In genomic region chr5:120645851-120646250, GRCm38 (mm10) we compare ENCODE assay signal across 21 mouse cellular contexts. TPM values are rescaled to one million over a fixed set of nuclear protein-coding genes. Genes with fewer than 3 reads are reported as not detected.
DNase-seq lines count a peak whose midpoint lies in the region; ATAC-seq and TF ChIP-seq lines count a peak whose summit lies in the region.
"Had no signal": no experiment of that assay in that cellular context is flagged by ENCODE, and none has a peak within 500 bp of the region (broad histone marks: within the 10 kb centered on the region; RNA-seq: fewer than 3 reads in every experiment).

No protein-coding gene starts in this region.

- no peak for TF ChIP-seq CTCF in gastrocnemius, adult 2 months (IDR thresholded peaks at IDR 0.05)
- no peak for TF ChIP-seq CTCF in lung, postnatal 0 days (IDR thresholded peaks at IDR 0.05)

- no peak overlapping the region for H3K9ac ChIP-seq in lung, postnatal 0 days (replicated peaks; ENCODE audit: low read depth)
- H3K9ac ChIP-seq: embryonic facial prominence, embryonic 13.5 days; heart, embryonic 15.5 days; liver, embryonic 12.5 days; lung, embryonic 15.5 days had no signal

- no peak overlapping the region for H3K4me2 ChIP-seq in lung, postnatal 0 days (replicated peaks; ENCODE audit: low read depth, low read length)
- H3K4me2 ChIP-seq: embryonic facial prominence, embryonic 13.5 days; heart, embryonic 15.5 days; liver, embryonic 12.5 days; lung, embryonic 15.5 days had no signal

- intact Hi-C loops in gastrocnemius, adult 2 months (cut with DNase I) = no loop called here

- peaks cover 34% of the 10 kb centered on the region for H3K27me3 ChIP-seq in lung, postnatal 0 days (replicated peaks; ENCODE audit: insufficient read depth, low read length)
- peaks cover 52% of the 10 kb centered on the region for H3K27me3 ChIP-seq in forebrain, embryonic 10.5 days (ENCODE audit: poor library complexity, severe bottlenecking)

- H3K9me3 ChIP-seq in lung, postnatal 0 days (ENCODE audit: low read length) = no peaks in the 10 kb centered on the region
- no peaks in the 10 kb centered on the region for H3K9me3 ChIP-seq in forebrain, embryonic 10.5 days
- H3K9me3 ChIP-seq: embryonic facial prominence, embryonic 13.5 days; G1E; heart, embryonic 15.5 days; liver, embryonic 12.5 days; lung, embryonic 15.5 days had no signal

- H3K36me3 ChIP-seq in lung, postnatal 0 days (ENCODE audit: insufficient read depth, low read length) = no peaks in the 10 kb centered on the region
- H3K36me3 ChIP-seq in forebrain, embryonic 10.5 days (replicated peaks) = no peaks in the 10 kb centered on the region
- H3K36me3 ChIP-seq: embryonic facial prominence, embryonic 13.5 days; G1E; heart, embryonic 15.5 days; liver, embryonic 12.5 days; lung, embryonic 15.5 days had no signal

- TF ChIP-seq EP300 in lung, postnatal 0 days (IDR thresholded peaks at IDR 0.05) = no peak

- 37% methylated on average over 6 of the region's 6 CpGs for WGBS in lung, postnatal 0 days
- 76% methylated on average over 6 of the region's 6 CpGs for WGBS in forebrain, embryonic 10.5 days

- H3K4me3 ChIP-seq in gastrocnemius, adult 2 months = no peak overlapping the region
- H3K4me3 ChIP-seq in lung, postnatal 0 days (ENCODE audit: low read depth, low read length) = no peak overlapping the region
- H3K4me3 ChIP-seq in forebrain, embryonic 10.5 days = no peak overlapping the region
- H3K4me3 ChIP-seq: embryonic facial prominence, embryonic 13.5 days; heart, embryonic 15.5 days; liver, embryonic 12.5 days; lung, embryonic 15.5 days had no signal

- no peak overlapping the region for H3K27ac ChIP-seq in gastrocnemius, adult 2 months
- no peak overlapping the region for H3K27ac ChIP-seq in lung, postnatal 0 days (ENCODE audit: low read length)
- no peak overlapping the region for H3K27ac ChIP-seq in forebrain, embryonic 10.5 days
- H3K27ac ChIP-seq: embryonic facial prominence, embryonic 13.5 days; heart, embryonic 15.5 days; liver, embryonic 12.5 days; lung, embryonic 15.5 days had no signal

- peak; percentile 51 for DNase-seq in gastrocnemius, adult 2 months
- no peak for DNase-seq in gastrocnemius, adult 8-10 months (ENCODE audit: low spot score in 2 of 2)
- DNase-seq in lung, postnatal 10 days = peak; percentile 53
- no peak for DNase-seq in lung, postnatal 0 days (ENCODE audit: low spot score)
- peak; percentile 71 for DNase-seq in adrenal gland, postnatal 14 days
- peak; percentile 76 for DNase-seq in kidney, postnatal 14 days
- no peak for DNase-seq in forebrain, embryonic 10.5 days (ENCODE audit: extremely low spot score, low spot score)
- DNase-seq: heart, adult 11 months; right cerebral cortex, postnatal 4 days; thymus, adult 18-20 months had no signal

- no peak for ATAC-seq in lung, postnatal 0 days
- ATAC-seq: intestine, postnatal 0 days; liver, embryonic 12.5 days had no signal

- peaks cover 6% of the 10 kb centered on the region for H3K4me1 ChIP-seq in lung, postnatal 0 days (ENCODE audit: insufficient read depth, low read depth, low read length)
- H3K4me1 ChIP-seq in forebrain, embryonic 10.5 days = peaks cover 15% of the 10 kb centered on the region

RNA-seq across cellular contexts. Expression of gene Rasal1, which starts 2.8 kb away (rescaled TPM):
- not detected for total RNA-seq in gastrocnemius, adult 2 months (2021)
- not detected for total RNA-seq in gastrocnemius, adult 8-10 months (2022)
- polyA plus RNA-seq in lung, postnatal 0 days (2015; fragmentation: Nextera tagmentation; extraction: Ambion mirVana) = not detected in 2 replicates
- total RNA-seq in adrenal gland, postnatal 14 days (2021) = 8.3 and 13.1 TPM in 2 replicates
- 0.21 and 0.24 TPM in 2 replicates for polyA plus RNA-seq in forebrain, embryonic 10.5 days (2016; fragmentation: Nextera tagmentation; extraction: Ambion mirVana)
- total RNA-seq: megakaryocyte-erythroid progenitor cell, adult 5-6 weeks had no signal
- polyA plus RNA-seq: hindbrain, embryonic 11.5 days had no signal

RNA-seq across cellular contexts. Expression of gene Cfap73, which starts 11.8 kb away (rescaled TPM):
- not detected for total RNA-seq in gastrocnemius, adult 2 months (2021)
- total RNA-seq in gastrocnemius, adult 8-10 months (2022) = not detected
- 1.3 and 2.0 TPM in 2 replicates for polyA plus RNA-seq in lung, postnatal 0 days (2015; fragmentation: Nextera tagmentation; extraction: Ambion mirVana)
- total RNA-seq in adrenal gland, postnatal 14 days (2021) = 0.63 and 0.98 TPM in 2 replicates
- not detected in 2 replicates for polyA plus RNA-seq in forebrain, embryonic 10.5 days (2016; fragmentation: Nextera tagmentation; extraction: Ambion mirVana)
- total RNA-seq: common myeloid progenitor, adult 5-6 weeks; G1E; left cerebral cortex, postnatal 14 days; megakaryocyte-erythroid progenitor cell, adult 5-6 weeks had no signal
- polyA plus RNA-seq: embryonic facial prominence, embryonic 13.5 days; G1E; heart, embryonic 15.5 days; intestine, postnatal 0 days; liver, embryonic 12.5 days; urinary bladder, adult 2 months had no signal

RNA-seq across cellular contexts. Expression of gene Ddx54, which starts 33.3 kb away (rescaled TPM):
- total RNA-seq in gastrocnemius, adult 2 months (2021) = 10 to 100 TPM; 16.9 to 17.7 TPM
- total RNA-seq in gastrocnemius, adult 8-10 months (2022) = 10 to 100 TPM; 16.7 to 19.7 (median 17.3) TPM
- 24.9 and 25.4 TPM in 2 replicates for polyA plus RNA-seq in lung, postnatal 0 days (2015; fragmentation: Nextera tagmentation; extraction: Ambion mirVana)
- 38.6 and 45.9 TPM in 2 replicates for total RNA-seq in adrenal gland, postnatal 14 days (2021)
- polyA plus RNA-seq in forebrain, embryonic 10.5 days (2016; fragmentation: Nextera tagmentation; extraction: Ambion mirVana) = 63.3 and 64.1 TPM in 2 replicates

RNA-seq across cellular contexts. Expression of gene Rita1, which starts 33.5 kb away (rescaled TPM):
- 1 to 10 TPM; 4.9 to 6.6 TPM for total RNA-seq in gastrocnemius, adult 2 months (2021)
- 1 to 10 TPM; 4.9 to 8.3 (median 6.4) TPM for total RNA-seq in gastrocnemius, adult 8-10 months (2022)
- 9.9 and 10.0 TPM in 2 replicates for polyA plus RNA-seq in lung, postnatal 0 days (2015; fragmentation: Nextera tagmentation; extraction: Ambion mirVana)
- total RNA-seq in adrenal gland, postnatal 14 days (2021) = 15.6 and 16.0 TPM in 2 replicates
- 16.5 and 17.8 TPM in 2 replicates for polyA plus RNA-seq in forebrain, embryonic 10.5 days (2016; fragmentation: Nextera tagmentation; extraction: Ambion mirVana)

RNA-seq across cellular contexts. Expression of gene Iqcd, which starts 57.0 kb away (rescaled TPM):
- not detected for total RNA-seq in gastrocnemius, adult 2 months (2021)
- not detected for total RNA-seq in gastrocnemius, adult 8-10 months (2022)
- 1.7 and 2.0 TPM in 2 replicates for polyA plus RNA-seq in lung, postnatal 0 days (2015; fragmentation: Nextera tagmentation; extraction: Ambion mirVana)
- total RNA-seq in adrenal gland, postnatal 14 days (2021) = 0.30 and 0.48 TPM in 2 replicates
- polyA plus RNA-seq in forebrain, embryonic 10.5 days (2016; fragmentation: Nextera tagmentation; extraction: Ambion mirVana) = 0.37 and 0.84 TPM in 2 replicates

Comparison
In these comparisons a context has a peak if more than half of its experiments do, and no peak if none do; other contexts are left out.
1. DNase-seq: peak in gastrocnemius, adult 2 months (single experiment), lung, postnatal 10 days (single experiment), adrenal gland, postnatal 14 days (single experiment) and kidney, postnatal 14 days (single experiment); none in gastrocnemius, adult 8-10 months (0 of 2), lung, postnatal 0 days (single experiment) and forebrain, embryonic 10.5 days (single experiment).